Mouse (Mus musculus) hindbrain, embryonic 16.5 days (tissue): ENCODE measurements at regions not wholly inside any gene's neighbourhood (a gene's known extent, or its start where the extent isn't known, plus 50 kb on each side); places are given as distances from the start of the nearest gene placed in this dataset.

Source experiments
- ATAC-seq: fragments of 200-750 bp; cut with Nextera tagmentation; 2 replicates; pipeline ENCODE4 v1.8.0; 2017; ENCODE audit warnings: moderate TSS enrichment, moderate library complexity
- H3K27ac ChIP-seq: fragments of 300-500 bp; sonication (generic); 2 replicates; pipeline ENCODE4 v1.5.1; 2014; ENCODE audit warnings: low read depth, mild to moderate bottlenecking, control low read depth, low read length, moderate library complexity
- H3K27me3 ChIP-seq: fragments of 300-500 bp; sonication (generic); replicated peaks from 2 replicates; pipeline ENCODE4 v1.6.1; 2014; ENCODE audit warnings: low read length; ENCODE audit not compliant: control insufficient read depth, insufficient read depth
- H3K36me3 ChIP-seq: fragments of 300-500 bp; sonication (generic); 2 replicates; pipeline ENCODE4 v1.6.1; 2014; ENCODE audit warnings: mild to moderate bottlenecking, low read length, moderate library complexity, mixed read lengths; ENCODE audit not compliant: control insufficient read depth, insufficient read depth
- H3K4me1 ChIP-seq: fragments of 300-500 bp; sonication (generic); 2 replicates; pipeline ENCODE4 v1.6.1; 2014; ENCODE audit warnings: low read depth, low read length; ENCODE audit not compliant: control insufficient read depth, insufficient read depth
- H3K4me2 ChIP-seq: fragments of 300-500 bp; sonication (generic); 2 replicates; pipeline ENCODE4 v1.6.1; 2014; ENCODE audit warnings: mild to moderate bottlenecking, low read length, control low read depth, moderate library complexity
- H3K4me3 ChIP-seq: fragments of 300-500 bp; sonication (generic); 2 replicates; pipeline ENCODE4 v1.5.1; 2014; ENCODE audit warnings: mild to moderate bottlenecking, low read length, control low read depth, moderate library complexity
- H3K9ac ChIP-seq: fragments of 300-500 bp; sonication (generic); 2 replicates; pipeline ENCODE4 v1.6.1; 2014; ENCODE audit warnings: low read depth, mild to moderate bottlenecking, control low read depth, low read length, moderate library complexity
- H3K9me3 ChIP-seq: fragments of 300-500 bp; sonication (generic); 2 replicates; pipeline ENCODE4 v1.6.1; 2014; ENCODE audit warnings: mild to moderate bottlenecking, low read length, moderate library complexity; ENCODE audit not compliant: control insufficient read depth
- WGBS: fragments of 180-500 bp; shearing (Covaris S2); extraction: QIAGEN DNeasy Blood & Tissue Kit; methylation state at CpG from one replicate; pipeline ENCODE4 v1.1.7; 2014; 5-methylcytosine and 5-hydroxymethylcytosine counted together

GRCm38 (mm10) chr17:66269567-66269966, 146.2 kb downstream of the Ddx11 start:
- Histone ChIP-seq H3K27me3 (no peaks in the 10 kb centered on the region), H3K4me1 (peaks cover 3% of the 10 kb centered on the region; the same call in 1 of the 2 replicates), H3K9ac (no peak overlapping the region), H3K36me3 (no peaks in the 10 kb centered on the region), H3K4me2 (no peak overlapping the region), H3K27ac (no peak overlapping the region), H3K4me3 (no peak overlapping the region), H3K9me3 (no peaks in the 10 kb centered on the region)
- no peak for ATAC-seq
- 63% methylated on average over 6 of the region's 6 CpGs for WGBS

GRCm38 (mm10) chr17:66271906-66272305, 148.6 kb downstream of the Ddx11 start:
- 58% methylated on average over 7 of the region's 7 CpGs for WGBS
- no peaks in the 10 kb centered on the region for H3K36me3 ChIP-seq
- ATAC-seq, result no peak
- no peaks in the 10 kb centered on the region for H3K9me3 ChIP-seq
- no peak overlapping the region for H3K27ac ChIP-seq
- H3K4me1 ChIP-seq, result peaks cover 1% of the 10 kb centered on the region
- H3K9ac ChIP-seq, result no peak overlapping the region
- H3K4me2 ChIP-seq, result no peak overlapping the region
- no peaks in the 10 kb centered on the region for H3K27me3 ChIP-seq
- no peak overlapping the region for H3K4me3 ChIP-seq

- no peak overlapping the region for H3K9ac ChIP-seq
- WGBS, result 14% methylated on average over 13 of the region's 13 CpGs
- ATAC-seq, result peak; percentile 94
- H3K27me3 ChIP-seq, result no peaks in the 10 kb centered on the region
- H3K9me3 ChIP-seq, result no peaks in the 10 kb centered on the region
- H3K36me3 ChIP-seq, result no peaks in the 10 kb centered on the region
- H3K4me3 ChIP-seq, result no peak overlapping the region
- 0 out of 2 replicates have a peak overlapping the region, but pooled peaks have one; percentile 52 for H3K27ac ChIP-seq
- peak overlapping the region; percentile 10; the same call in 1 of the 2 replicates for H3K4me2 ChIP-seq
- peaks cover 14% of the 10 kb centered on the region for H3K4me1 ChIP-seq
Measured at GRCm38 (mm10) chr17:66276778-66277177, 153.5 kb downstream of the Ddx11 start.

- Histone ChIP-seq H3K4me1 (peaks cover 14% of the 10 kb centered on the region), H3K9me3 (no peaks in the 10 kb centered on the region), H3K4me2 (no peak overlapping the region), H3K27ac (peak overlapping the region; percentile 52; the same call in 1 of the 2 replicates), H3K36me3 (no peaks in the 10 kb centered on the region), H3K9ac (no peak overlapping the region), H3K27me3 (no peaks in the 10 kb centered on the region), H3K4me3 (no peak overlapping the region)
- ATAC-seq, result peak; percentile 55
- 38% methylated on average over 5 of the region's 5 CpGs for WGBS
Measured at GRCm38 (mm10) chr17:66278037-66278436, 154.7 kb downstream of the Ddx11 start.

DNA sequence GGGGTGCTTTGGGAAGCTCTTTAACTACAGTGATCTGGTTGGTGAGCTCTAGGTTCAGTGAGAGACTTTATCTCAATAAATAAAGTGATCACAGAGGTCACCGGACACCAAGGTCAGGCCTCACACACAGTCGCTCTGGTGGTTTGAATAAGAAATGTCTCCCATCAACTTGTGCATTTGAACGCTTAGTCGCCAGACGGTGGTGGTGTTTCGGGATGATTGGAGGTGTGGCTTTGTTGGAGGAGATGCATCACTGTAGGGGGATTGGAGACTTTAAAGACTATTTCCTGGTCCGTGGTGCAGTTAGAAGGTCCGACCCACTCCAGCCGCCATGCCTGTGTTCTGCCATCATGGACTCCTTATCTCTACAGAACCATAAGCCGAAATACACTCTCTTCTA, 162.0 kb downstream of the Ddx11 start:
- Histone ChIP-seq H3K27ac (no peak overlapping the region), H3K27me3 (no peaks in the 10 kb centered on the region), H3K4me3 (no peak overlapping the region), H3K4me2 (no peak overlapping the region), H3K9ac (no peak overlapping the region), H3K9me3 (no peaks in the 10 kb centered on the region), H3K4me1 (no peaks in the 10 kb centered on the region), H3K36me3 (no peaks in the 10 kb centered on the region)
- no peak for ATAC-seq
- 93% methylated on average over 10 of the region's 10 CpGs for WGBS
